Mouse (Mus musculus) liver, embryonic 14.5 days (tissue): Measurements from ENCODE around the gene Izumo1.

ENCODE experiments used
- CTCF ChIP-seq: IDR thresholded peaks from 2 replicates; pipeline ENCODE4 v1.5.1; 2016; ENCODE audit warnings: antibody characterized with exemption, low read depth, control low read depth
- EP300 ChIP-seq: IDR thresholded peaks from 2 replicates; pipeline ENCODE4 v1.6.1; 2016; ENCODE audit warnings: antibody characterized with exemption, low read depth

- no peak for TF ChIP-seq EP300
- TF ChIP-seq CTCF, result no peak
These were observed 22.0 kb downstream of the Izumo1 start for GRCm38 (mm10) chr7:45643441-45644178.
